ENCODE assay signal across 9 mouse cellular contexts in genomic region chr9:101080046-101080685, GRCm38 (mm10). TPM values are rescaled to one million over a fixed set of nuclear protein-coding genes. Genes with fewer than 3 reads are reported as not detected.
A peak's percentile ranks its signal among the peaks of the same experiment; 100 is the strongest.
DNase-seq lines count a peak whose midpoint lies in the region; ATAC-seq and TF ChIP-seq lines count a peak whose summit lies in the region.
"Had no signal": no experiment of that assay in that cellular context is flagged by ENCODE, and none has a peak within 500 bp of the region (broad histone marks: within the 10 kb centered on the region; RNA-seq: fewer than 3 reads in every experiment).

No protein-coding gene starts in this region.

- peak overlapping the region; percentile 85 for H3K4me2 ChIP-seq in heart, embryonic 13.5 days
- peak overlapping the region; percentile 57; the same call in 1 of the 2 replicates for H3K4me2 ChIP-seq in stomach, embryonic 16.5 days (ENCODE audit: low read depth, low read length)

- DNase-seq in heart, postnatal 14 days, result no peak
- peak; percentile 27 for DNase-seq in retina, postnatal 1 day
- no peak for DNase-seq in retina, embryonic 14.5 days (ENCODE audit: low spot score)
- no peak for DNase-seq in lung, adult 2 months
- no peak for DNase-seq in natural killer cell, adult 2 months (ENCODE audit: low spot score in 2 of 2)
- DNase-seq in layer of hippocampus, postnatal 14 days (ENCODE audit: low spot score in 2 of 2), result no peak
- DNase-seq: gastrocnemius, postnatal 14 days had no signal

- H3K4me1 ChIP-seq in heart, embryonic 13.5 days, result peaks cover 54% of the 10 kb centered on the region
- peaks cover 22% of the 10 kb centered on the region for H3K4me1 ChIP-seq in lung, adult 2 months (ENCODE audit: control insufficient read depth, insufficient read depth, low read length)
- H3K4me1 ChIP-seq in stomach, embryonic 16.5 days (ENCODE audit: control insufficient read depth, insufficient read depth, low read length), result peaks cover 30% of the 10 kb centered on the region

- H3K9me3 ChIP-seq in heart, embryonic 13.5 days, result no peaks in the 10 kb centered on the region
- no peaks in the 10 kb centered on the region for H3K9me3 ChIP-seq in stomach, embryonic 16.5 days (replicated peaks; ENCODE audit: control insufficient read depth, low read length)

- WGBS in heart, embryonic 13.5 days, result 72% methylated on average over 3 of the region's 3 CpGs
- WGBS in lung, adult 2 months, result 12% methylated on average over 3 of the region's 3 CpGs
- WGBS in stomach, embryonic 16.5 days, result 49% methylated on average over 3 of the region's 3 CpGs

- TF ChIP-seq CTCF in lung, adult 2 months (IDR thresholded peaks at IDR 0.05; ENCODE audit: insufficient read depth, low read length), result no peak

- peak overlapping the region; percentile 8; the same call in 1 of the 2 replicates for H3K4me3 ChIP-seq in heart, embryonic 13.5 days
- peak overlapping the region; percentile 15 for H3K4me3 ChIP-seq in lung, adult 2 months (replicated peaks; ENCODE audit: extremely low read depth, low read depth, low read length)
- H3K4me3 ChIP-seq in stomach, embryonic 16.5 days (replicated peaks; ENCODE audit: low read length), result no peak overlapping the region

- no peak for TF ChIP-seq POLR2A in lung, adult 2 months (IDR thresholded peaks at IDR 0.05; ENCODE audit: borderline replicate concordance, extremely low read depth, low read depth, low read length)

- no peak overlapping the region for H3K9ac ChIP-seq in heart, embryonic 13.5 days
- H3K9ac ChIP-seq in stomach, embryonic 16.5 days (ENCODE audit: low read length), result no peak overlapping the region

- intact Hi-C loops in heart, postnatal 14 days (cut with DNase I), result no loop called here

- H3K36me3 ChIP-seq in heart, embryonic 13.5 days, result peaks cover 8% of the 10 kb centered on the region; the same call in 1 of the 2 replicates
- H3K36me3 ChIP-seq in stomach, embryonic 16.5 days (ENCODE audit: control insufficient read depth, insufficient read depth, low read length), result no peaks in the 10 kb centered on the region; the same call in 1 of the 2 replicates

- H3K27me3 ChIP-seq in heart, embryonic 13.5 days (replicated peaks), result no peaks in the 10 kb centered on the region
- H3K27me3 ChIP-seq in stomach, embryonic 16.5 days (ENCODE audit: control insufficient read depth, insufficient read depth, low read length), result no peaks in the 10 kb centered on the region

- H3K27ac ChIP-seq in heart, embryonic 13.5 days (replicated peaks), result no peak overlapping the region
- H3K27ac ChIP-seq in stomach, embryonic 16.5 days (ENCODE audit: low read length), result no peak overlapping the region

- no peak for ATAC-seq in heart, embryonic 13.5 days (ENCODE audit: extremely low read depth, insufficient number of reproducible peaks, low FRiP score, low TSS enrichment)
- ATAC-seq in stomach, embryonic 16.5 days (ENCODE audit: insufficient read depth, low FRiP score), result no peak

RNA-seq across cellular contexts. Expression of gene Msl2, which starts 6.3 kb away (rescaled TPM):
- 2.6 and 2.8 TPM in 2 replicates for polyA plus RNA-seq in heart, embryonic 13.5 days (2015; fragmentation: Nextera tagmentation; extraction: Ambion mirVana)
- 10 to 100 TPM; 33.6 to 34.1 TPM for total RNA-seq in heart, postnatal 14 days (2021)
- polyA plus RNA-seq in lung, adult 2 months (2012; rRNA removed), result 28.4 and 33.4 TPM in 2 replicates
- polyA plus RNA-seq in stomach, embryonic 16.5 days (2015; fragmentation: Nextera tagmentation; extraction: Ambion mirVana), result 2.9 and 3.2 TPM in 2 replicates
- total RNA-seq in layer of hippocampus, postnatal 14 days (2021), result 10 to 100 TPM; 55.4 to 55.7 TPM

RNA-seq across cellular contexts. Expression of gene Pccb, which starts 45.5 kb away (rescaled TPM):
- polyA plus RNA-seq in heart, embryonic 13.5 days (2015; fragmentation: Nextera tagmentation; extraction: Ambion mirVana), result 20.3 and 23.2 TPM in 2 replicates
- 10 to 100 TPM; 89.0 to 93.4 TPM for total RNA-seq in heart, postnatal 14 days (2021)
- polyA plus RNA-seq in lung, adult 2 months (2012; rRNA removed), result 50.1 and 63.8 TPM in 2 replicates
- 27.7 and 29.1 TPM in 2 replicates for polyA plus RNA-seq in stomach, embryonic 16.5 days (2015; fragmentation: Nextera tagmentation; extraction: Ambion mirVana)
- total RNA-seq in layer of hippocampus, postnatal 14 days (2021), result 10 to 100 TPM; 49.8 to 52.4 TPM
